Mouse (Mus musculus): ENCODE results near the gene Tmem132d.
"Not testable (repeated sequence)": the region's sequence is repeated elsewhere in the genome, so short reads cannot be mapped to it uniquely, and the experiment has no call there.

DNA sequence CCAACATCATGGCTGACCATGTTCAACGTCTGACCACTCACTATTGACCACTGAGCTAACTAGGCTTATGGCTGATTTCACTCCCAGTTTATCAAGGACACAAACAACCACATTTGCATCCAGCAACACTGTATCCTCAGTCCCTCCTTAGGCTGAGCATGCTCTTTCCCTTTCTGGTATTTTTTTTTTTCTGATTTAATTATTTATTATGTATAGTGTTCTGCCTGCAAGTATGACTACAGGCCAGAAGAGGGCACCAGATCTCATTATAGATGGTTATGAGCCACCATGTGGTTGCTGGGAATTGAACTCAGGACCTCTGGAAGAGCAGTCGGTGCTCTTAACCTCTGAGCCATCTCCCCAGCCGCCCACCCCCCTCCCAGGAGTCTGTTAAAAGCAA, 683.3 kb downstream of the Tmem132d start:
- TF ChIP-seq CTCF (IDR thresholded peaks at IDR 0.05; ENCODE audit: borderline replicate concordance, insufficient read depth, low read depth, low read length); POLR2A (IDR thresholded peaks at IDR 0.05; ENCODE audit: borderline replicate concordance, insufficient read depth, low read length): not testable (repeated sequence)
